Mouse (Mus musculus): ENCODE measurements around the gene Sympk.

DNA sequence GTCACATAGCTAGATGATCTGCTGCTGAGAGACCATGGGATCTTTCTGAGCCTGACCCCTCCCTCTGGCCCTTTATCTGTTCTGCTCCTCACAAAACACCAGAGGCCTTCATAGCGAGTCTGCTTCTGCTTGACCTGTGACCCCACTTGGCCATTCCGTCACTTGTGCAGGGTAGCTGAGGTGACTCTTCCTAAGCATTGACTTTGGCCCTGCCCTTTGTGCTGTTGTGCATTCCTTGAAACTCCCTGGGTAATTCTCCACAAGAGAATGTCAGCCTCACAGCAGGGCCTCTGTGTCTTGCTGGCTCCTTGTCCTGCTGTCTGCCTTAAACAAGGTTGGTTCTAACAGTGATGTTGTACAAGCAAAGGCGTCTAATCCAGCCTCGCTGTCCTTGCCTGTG, 7.5 kb downstream of the Sympk start:
- TF ChIP-seq CTCF (IDR thresholded peaks at IDR 0.05; ENCODE audit: low read depth) (no peak), EP300 (IDR thresholded peaks at IDR 0.05; ENCODE audit: low read depth) (no peak)

Measured in heart, postnatal 0 days (tissue).